Mouse (Mus musculus) ovary, adult 18-20 months (tissue): ENCODE results near the gene Sesn1.
"Not testable (repeated sequence)": the region's sequence is repeated elsewhere in the genome, so short reads cannot be mapped to it uniquely, and the experiment has no call there.

ENCODE experiments used
- DNase-seq: peaks from one replicate; pipeline ENCODE4 v3.0.0; 2022; ENCODE audit warnings: low spot score, mixed read lengths

Sesn1 gene

GRCm38 (mm10) chr10:41809771-41810563 lies at the start of gene Sesn1, which contains the start of gene Cep57l1:
Gene Sesn1, plus strand, starts transcription at chr10:41809935.
Gene Cep57l1, minus strand, starts transcription at chr10:41809871.
- peak; percentile 94 for DNase-seq

- no peak for DNase-seq
These were observed 48.9 kb upstream of the Sesn1 start for GRCm38 (mm10) chr10:41760866-41761265.

- DNase-seq = no peak
These were observed 45.9 kb upstream of the Sesn1 start for GRCm38 (mm10) chr10:41763741-41764385.

DNA sequence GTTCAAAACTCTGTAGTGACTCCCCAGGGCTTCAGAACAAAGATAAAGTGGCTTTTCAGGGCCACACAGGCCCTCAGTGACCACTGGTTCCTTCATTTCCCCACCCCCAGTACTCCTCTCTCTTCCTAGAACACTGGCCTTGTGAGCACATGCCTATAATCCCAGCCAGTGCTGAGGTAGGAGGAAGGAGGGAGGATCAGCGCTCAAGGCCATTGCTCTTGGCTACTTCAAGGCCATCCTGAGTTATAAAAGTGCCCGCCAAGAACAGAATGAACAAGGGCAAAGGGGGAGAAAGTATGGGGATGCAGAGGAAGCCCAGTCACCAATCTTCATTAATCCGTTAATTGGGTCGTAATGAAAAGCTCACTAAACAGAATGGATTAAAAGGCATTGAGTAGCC lies 44.1 kb upstream of the Sesn1 start:
- DNase-seq = peak; percentile 74

- DNase-seq = no peak
These were observed 43.5 kb upstream of the Sesn1 start for GRCm38 (mm10) chr10:41766280-41766679.

DNA sequence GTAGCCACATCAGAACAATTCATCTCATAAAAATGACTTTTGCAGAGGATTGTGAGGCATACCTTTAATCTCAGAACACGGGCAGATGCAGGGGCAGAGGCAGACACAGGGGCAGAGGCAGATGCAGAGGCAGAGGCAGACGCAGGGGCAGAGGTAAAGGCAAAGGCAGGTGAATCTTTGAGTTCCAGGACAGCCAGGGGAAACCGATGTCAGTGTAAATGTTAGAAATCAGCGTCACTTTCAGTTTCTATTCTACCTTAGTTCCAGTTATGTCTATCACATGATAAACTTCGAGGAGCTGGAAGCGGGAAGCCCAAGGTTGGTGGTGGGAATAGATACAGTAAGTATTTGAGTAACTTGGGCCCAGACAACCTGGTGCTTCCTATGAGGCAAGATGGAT lies 42.5 kb upstream of the Sesn1 start:
- DNase-seq = no peak

- DNase-seq = no peak
These were observed 17.4 kb upstream of the Sesn1 start for GRCm38 (mm10) chr10:41792375-41792774.

- no peak for DNase-seq
These were observed 12.5 kb upstream of the Sesn1 start for GRCm38 (mm10) chr10:41797253-41797652.

DNA sequence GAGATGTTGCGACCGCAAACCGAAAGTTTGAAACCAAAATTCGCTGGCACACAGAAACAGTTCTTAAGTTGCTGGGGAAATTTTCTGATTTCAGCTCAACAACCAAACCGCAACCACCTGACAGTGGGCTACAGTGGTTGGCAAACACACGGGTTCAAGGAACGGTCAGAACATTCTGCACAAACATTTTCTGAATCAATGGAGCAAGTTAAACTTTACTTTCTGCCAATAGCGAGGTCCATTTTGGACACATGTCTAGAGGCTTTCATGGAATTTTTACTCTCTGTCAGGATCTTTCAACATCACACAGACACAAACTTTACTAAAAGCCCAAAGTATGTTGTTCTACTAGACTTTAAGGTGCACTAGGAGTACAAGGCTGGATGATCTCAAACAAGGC lies 6.3 kb upstream of the Sesn1 start:
- DNase-seq = no peak

DNA sequence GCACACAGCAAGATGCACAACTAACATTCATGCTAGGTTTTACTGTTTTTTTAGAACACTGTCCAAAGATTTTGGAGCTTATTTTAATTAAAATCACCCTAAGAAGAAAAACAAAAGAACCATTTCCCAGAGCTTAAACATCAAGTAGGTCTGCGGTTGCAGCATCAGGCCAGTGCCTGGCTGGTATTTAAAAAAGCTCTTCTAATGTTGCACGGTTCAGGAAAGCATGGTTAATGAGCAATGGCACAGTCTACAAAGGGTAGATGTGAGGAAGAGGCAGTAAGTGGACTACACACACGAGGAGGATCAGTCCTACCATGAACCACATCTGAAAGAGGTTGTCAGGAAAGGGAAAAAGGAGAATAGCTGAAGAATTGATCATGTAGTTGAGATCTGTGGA lies 5.0 kb upstream of the Sesn1 start:
- DNase-seq = no peak

DNA sequence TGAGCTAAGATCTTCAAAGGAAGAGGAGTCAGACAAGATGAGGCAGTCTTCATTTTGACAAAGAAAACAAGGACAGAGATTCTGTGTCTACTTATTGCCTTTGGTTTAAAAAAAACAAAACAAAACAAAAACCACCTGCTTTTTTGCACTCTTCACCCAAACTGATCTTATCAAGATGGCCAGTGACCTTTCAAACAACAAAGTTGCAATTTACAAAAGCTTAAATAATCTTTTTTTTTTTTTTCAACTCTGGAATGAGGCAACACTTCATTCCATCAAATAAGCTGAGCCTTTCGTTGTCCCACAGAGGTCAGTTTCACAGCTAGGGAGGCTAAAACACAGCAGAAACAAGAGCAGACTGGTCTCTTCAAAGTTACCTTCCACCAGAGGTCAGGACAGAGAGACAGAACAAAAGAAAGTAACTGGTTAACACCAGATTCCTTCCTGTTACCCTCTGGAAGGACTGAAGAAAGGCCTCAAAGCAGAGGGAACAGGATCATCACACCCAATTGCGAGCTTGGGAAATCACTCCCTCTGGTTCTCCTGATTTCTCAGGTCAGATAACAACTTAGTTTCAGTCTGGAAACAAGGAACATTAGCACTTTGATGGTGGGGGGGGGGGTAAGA lies 3.9 kb upstream of the Sesn1 start:
- no peak for DNase-seq

GRCm38 (mm10) chr10:41809080-41809770 lies 510 bp upstream of the Sesn1 start:
- peak; percentile 80 for DNase-seq

GRCm38 (mm10) chr10:41810564-41811455 lies 1.1 kb downstream of the Sesn1 start:
- no peak for DNase-seq

DNA sequence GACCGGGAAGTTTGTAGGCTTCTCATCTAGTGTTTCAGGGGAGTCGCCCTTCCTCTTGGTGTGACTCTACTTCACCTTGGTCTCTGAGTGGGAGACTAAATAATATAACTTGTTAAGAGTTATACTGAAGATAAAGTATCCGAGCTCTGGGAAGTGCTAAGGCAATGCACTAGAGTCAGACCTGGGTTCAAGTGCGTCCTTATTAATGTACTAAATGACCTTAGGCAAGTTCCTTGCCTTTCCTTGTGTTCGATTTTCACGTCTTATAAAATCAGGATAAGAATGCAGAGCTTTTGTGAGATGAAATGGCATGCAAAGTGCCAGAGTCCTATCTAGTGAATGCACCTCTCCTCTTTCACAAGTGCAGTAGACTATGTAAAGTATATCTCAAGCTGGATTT lies 2.8 kb downstream of the Sesn1 start:
- no peak for DNase-seq

GRCm38 (mm10) chr10:41814305-41814853 lies 4.6 kb downstream of the Sesn1 start:
- DNase-seq = no peak

DNA sequence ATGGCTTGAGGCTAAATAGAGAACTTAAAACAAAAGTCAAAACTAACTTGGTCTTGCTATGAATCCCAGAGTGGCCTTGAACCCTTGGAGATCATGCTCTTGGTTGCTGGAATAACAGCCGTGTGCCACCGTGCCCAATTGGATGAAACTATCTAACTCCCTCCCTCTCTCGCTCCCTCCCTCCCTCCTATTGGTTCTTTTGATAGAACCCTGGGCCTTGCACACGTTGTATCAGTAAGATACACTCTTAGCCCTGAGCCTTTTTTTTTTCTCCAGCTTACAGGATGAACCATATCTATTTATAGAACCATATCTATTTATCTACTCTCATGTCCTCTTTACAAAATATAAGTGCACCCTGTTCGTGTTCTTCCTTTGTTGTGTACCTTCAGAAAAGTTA lies 6.8 kb downstream of the Sesn1 start:
- DNase-seq = no peak

- DNase-seq = no peak
These were observed 8.4 kb downstream of the Sesn1 start for GRCm38 (mm10) chr10:41818036-41818732.

DNA sequence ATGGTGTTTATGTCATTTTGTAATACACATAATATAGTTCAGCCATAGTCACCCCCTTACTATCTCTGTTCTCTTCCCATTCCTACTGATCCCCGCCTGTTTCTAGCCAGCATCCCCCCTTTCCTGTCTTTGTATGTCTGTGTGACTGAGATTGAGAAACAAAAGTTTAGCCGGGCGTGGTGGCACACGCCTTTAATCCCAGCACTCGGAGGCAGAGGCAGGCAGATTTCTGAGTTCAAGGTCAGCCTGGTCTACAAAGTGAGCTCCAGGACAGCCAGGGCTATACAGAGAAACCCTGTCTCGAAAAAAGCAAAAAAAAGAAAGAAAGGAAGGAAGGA lies 9.0 kb downstream of the Sesn1 start:
- DNase-seq = not testable (repeated sequence)

GRCm38 (mm10) chr10:41819307-41819706 lies 9.6 kb downstream of the Sesn1 start:
- no peak for DNase-seq

DNA sequence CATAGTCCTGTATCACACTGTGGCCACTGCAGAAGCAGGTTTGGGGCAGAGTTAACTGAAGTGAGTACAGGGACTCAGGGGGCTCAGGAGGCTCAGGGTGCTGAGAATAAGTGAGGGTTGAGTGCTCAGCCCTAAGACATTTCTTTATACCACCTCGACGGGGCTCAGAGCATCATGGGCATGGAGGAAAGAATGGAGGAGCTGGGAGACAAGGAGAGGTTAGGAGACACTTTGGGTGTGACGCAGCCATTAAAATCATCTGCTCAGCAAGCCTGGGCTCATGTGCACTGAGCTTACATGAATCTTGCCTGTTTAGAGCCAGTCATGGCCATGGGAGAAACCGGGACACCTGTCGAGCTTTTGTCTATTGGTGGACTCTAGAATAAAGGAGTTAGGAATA lies 10.7 kb downstream of the Sesn1 start:
- no peak for DNase-seq

DNA sequence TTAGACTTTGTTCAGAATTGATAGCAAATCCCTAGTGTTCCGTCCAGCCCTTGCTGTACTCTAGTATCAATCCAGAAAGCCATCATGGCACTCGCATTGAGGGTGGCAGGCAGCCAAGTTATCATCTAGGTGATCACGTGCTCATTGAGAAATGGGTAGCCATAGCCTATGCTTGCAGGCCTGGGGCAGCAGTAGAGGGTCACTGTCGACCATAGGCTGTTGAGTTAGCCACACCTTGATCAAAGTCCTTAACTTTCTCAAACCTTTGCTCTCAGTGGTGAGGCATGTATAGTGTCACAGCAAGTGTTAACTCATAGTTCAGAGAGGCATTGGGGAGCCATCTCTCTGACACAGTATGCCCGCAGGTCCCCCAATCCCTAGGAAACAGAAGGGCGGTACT lies 11.4 kb downstream of the Sesn1 start:
- no peak for DNase-seq
